Mouse (Mus musculus): ENCODE results near the gene Shpk. TPM values are rescaled to one million over a fixed set of nuclear protein-coding genes. Genes with fewer than 3 reads are reported as not detected.

Shpk gene
- total and polyA plus RNA-seq, 2 experiments, result 38.6 to 43.5 TPM

DNA sequence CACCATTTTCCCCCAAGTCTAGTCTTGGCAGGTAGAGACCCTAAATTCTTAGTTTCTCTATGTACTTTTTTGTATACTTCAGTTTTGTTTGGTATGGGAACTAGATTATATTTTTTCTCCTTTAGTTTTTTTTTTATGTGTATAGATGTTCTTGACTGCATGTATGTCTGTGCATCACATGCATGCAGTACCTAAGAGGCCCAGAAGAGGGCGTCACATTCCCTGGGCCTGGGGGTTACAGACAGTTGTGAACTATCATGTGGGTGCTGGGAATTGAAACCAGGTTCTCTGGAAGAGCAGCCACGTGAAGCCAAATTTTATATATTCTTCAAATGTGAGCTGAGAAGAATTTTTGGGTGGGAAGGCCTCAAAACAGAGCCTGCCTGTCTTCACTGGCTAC, 20.4 kb downstream of the Shpk start:
- no peak for DNase-seq (ENCODE audit: extremely low read depth, low read depth, low spot score)
- WGBS, result 67% methylated on average over 2 of the region's 2 CpGs
- TF ChIP-seq POLR2A (IDR thresholded peaks at IDR 0.05; ENCODE audit: extremely low read depth, insufficient read depth, low read length) (no peak), CTCF (IDR thresholded peaks at IDR 0.05; ENCODE audit: low read depth, low read length) (peak; percentile 32; the same call in 1 of the 2 replicates)

GRCm38 (mm10) chr11:73220651-73221050, 21.4 kb downstream of the Shpk start:
- H3K27me3 ChIP-seq (ENCODE audit: control insufficient read depth, insufficient read depth, low read length), result no peaks in the 10 kb centered on the region
- WGBS, result 91% methylated on average over 1 of the region's 1 CpGs
- H3K79me2 ChIP-seq (ENCODE audit: control insufficient read depth, insufficient read depth, low read length), result no peaks in the 10 kb centered on the region
- no peak for DNase-seq (ENCODE audit: extremely low read depth, low read depth, low spot score)
- H3K36me3 ChIP-seq (ENCODE audit: control insufficient read depth, insufficient read depth, low read length), result peaks cover 56% of the 10 kb centered on the region
- H3K27ac ChIP-seq (replicated peaks; ENCODE audit: insufficient read depth, low read depth, low read length), result no peak overlapping the region
- H3K4me3 ChIP-seq (ENCODE audit: insufficient read depth, low read depth, low read length), result no peak overlapping the region
- TF ChIP-seq POLR2A (IDR thresholded peaks at IDR 0.05; ENCODE audit: extremely low read depth, insufficient read depth, low read length) (no peak), CTCF (IDR thresholded peaks at IDR 0.05; ENCODE audit: low read depth, low read length) (no peak)
- peaks cover 3% of the 10 kb centered on the region; the same call in 1 of the 2 replicates for H3K4me1 ChIP-seq (ENCODE audit: control insufficient read depth, insufficient read depth, low read length)
- H3K9ac ChIP-seq (ENCODE audit: low read depth, low read length), result no peak overlapping the region

More for the DNA sequence above, 20.4 kb downstream of the Shpk start:
- H3K9ac ChIP-seq (ENCODE audit: low read depth, low read length), result no peak overlapping the region
- no peak overlapping the region for H3K4me3 ChIP-seq (ENCODE audit: insufficient read depth, low read depth, low read length)
- no peaks in the 10 kb centered on the region for H3K79me2 ChIP-seq (ENCODE audit: control insufficient read depth, insufficient read depth, low read length)
- no peaks in the 10 kb centered on the region for H3K27me3 ChIP-seq (ENCODE audit: control insufficient read depth, insufficient read depth, low read length)
- peaks cover 59% of the 10 kb centered on the region for H3K36me3 ChIP-seq (ENCODE audit: control insufficient read depth, insufficient read depth, low read length)
- H3K4me1 ChIP-seq (ENCODE audit: control insufficient read depth, insufficient read depth, low read length), result peaks cover 3% of the 10 kb centered on the region; the same call in 1 of the 2 replicates
- H3K27ac ChIP-seq (replicated peaks; ENCODE audit: insufficient read depth, low read depth, low read length), result no peak overlapping the region

DNA sequence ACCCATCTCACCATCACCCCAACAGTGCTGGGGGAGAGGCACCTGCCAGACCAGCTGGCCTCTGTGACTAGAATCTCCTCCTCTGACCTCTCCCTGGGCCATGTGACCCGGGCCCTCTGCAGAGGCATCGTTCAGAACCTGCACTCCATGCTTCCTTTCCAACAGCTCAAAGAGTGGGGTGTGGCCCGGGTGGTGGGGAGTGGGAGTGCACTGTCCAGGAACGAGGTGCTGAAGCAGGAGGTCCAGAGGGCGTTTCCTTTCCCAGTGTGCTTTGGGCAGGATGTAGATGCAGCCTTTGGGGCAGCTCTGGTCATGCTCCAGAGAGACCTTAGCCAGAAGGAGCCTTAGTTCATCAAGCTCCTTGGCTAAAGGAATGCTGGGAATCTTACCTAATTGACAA, 23.6 kb downstream of the Shpk start:
- no peak overlapping the region for H3K4me3 ChIP-seq (ENCODE audit: insufficient read depth, low read depth, low read length)
- H3K4me1 ChIP-seq (ENCODE audit: control insufficient read depth, insufficient read depth, low read length), result peaks cover 3% of the 10 kb centered on the region; the same call in 1 of the 2 replicates
- 65% methylated on average over 5 of the region's 5 CpGs for WGBS
- H3K79me2 ChIP-seq (ENCODE audit: control insufficient read depth, insufficient read depth, low read length), result no peaks in the 10 kb centered on the region
- no peaks in the 10 kb centered on the region for H3K27me3 ChIP-seq (ENCODE audit: control insufficient read depth, insufficient read depth, low read length)
- TF ChIP-seq POLR2A (IDR thresholded peaks at IDR 0.05; ENCODE audit: extremely low read depth, insufficient read depth, low read length) (no peak), CTCF (IDR thresholded peaks at IDR 0.05; ENCODE audit: low read depth, low read length) (no peak)
- H3K9ac ChIP-seq (ENCODE audit: low read depth, low read length), result no peak overlapping the region
- H3K36me3 ChIP-seq (ENCODE audit: control insufficient read depth, insufficient read depth, low read length), result peaks cover 40% of the 10 kb centered on the region
- no peak overlapping the region for H3K27ac ChIP-seq (replicated peaks; ENCODE audit: insufficient read depth, low read depth, low read length)
- DNase-seq (ENCODE audit: extremely low read depth, low read depth, low spot score), result no peak

DNA sequence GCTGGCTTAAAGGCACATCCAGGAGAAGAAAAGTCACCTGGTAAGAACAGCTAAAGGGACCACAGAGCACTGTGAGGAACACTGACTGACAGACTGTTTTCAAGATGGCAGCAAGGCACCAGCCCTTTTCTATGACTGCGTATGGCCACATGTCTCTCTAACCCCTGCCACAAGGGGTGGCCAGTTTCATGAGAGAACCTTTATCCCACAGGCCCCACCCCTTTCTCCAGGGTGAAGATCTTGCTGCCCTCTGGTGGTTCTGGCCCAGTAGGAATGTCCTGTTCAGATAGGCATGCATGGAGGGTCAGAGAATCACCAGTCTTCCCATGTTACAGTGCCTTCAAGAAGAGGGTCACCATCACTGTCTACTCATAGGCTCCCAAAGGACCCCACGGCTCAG, 24.7 kb downstream of the Shpk start:
- 60% methylated on average over 2 of the region's 2 CpGs for WGBS
- peak; percentile 47 for DNase-seq (ENCODE audit: extremely low read depth, low read depth, low spot score)
- H3K9ac ChIP-seq (ENCODE audit: low read depth, low read length), result no peak overlapping the region
- TF ChIP-seq POLR2A (IDR thresholded peaks at IDR 0.05; ENCODE audit: extremely low read depth, insufficient read depth, low read length), result no peak
- peak; percentile 52 for TF ChIP-seq CTCF (IDR thresholded peaks at IDR 0.05; ENCODE audit: low read depth, low read length)
- H3K36me3 ChIP-seq (ENCODE audit: control insufficient read depth, insufficient read depth, low read length), result peaks cover 29% of the 10 kb centered on the region
- H3K4me3 ChIP-seq (ENCODE audit: insufficient read depth, low read depth, low read length), result no peak overlapping the region
- H3K27ac ChIP-seq (replicated peaks; ENCODE audit: insufficient read depth, low read depth, low read length), result no peak overlapping the region
- no peaks in the 10 kb centered on the region for H3K79me2 ChIP-seq (ENCODE audit: control insufficient read depth, insufficient read depth, low read length)
- H3K4me1 ChIP-seq (ENCODE audit: control insufficient read depth, insufficient read depth, low read length), result peaks cover 3% of the 10 kb centered on the region; the same call in 1 of the 2 replicates
- H3K27me3 ChIP-seq (ENCODE audit: control insufficient read depth, insufficient read depth, low read length), result no peaks in the 10 kb centered on the region

DNA sequence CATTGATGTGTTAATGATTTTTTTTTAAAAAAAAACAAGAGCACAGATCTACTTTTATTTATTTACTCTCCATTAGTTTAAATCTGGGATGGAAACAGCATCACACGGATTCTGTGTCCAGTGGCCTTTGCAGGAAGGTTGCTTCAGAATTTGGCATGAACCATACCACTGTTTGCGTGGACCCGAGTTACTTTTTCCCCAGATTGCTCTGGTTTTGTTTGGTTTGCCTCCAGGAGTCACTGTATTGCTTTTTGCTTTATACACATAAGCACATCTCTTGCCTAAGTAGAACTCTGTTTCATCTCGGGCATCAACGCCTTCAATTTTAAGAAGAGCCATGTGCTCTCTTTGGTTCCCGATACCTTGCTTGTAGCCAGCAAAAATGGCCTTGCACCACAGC, 26.6 kb downstream of the Shpk start:
- Histone ChIP-seq H3K4me3 (ENCODE audit: insufficient read depth, low read depth, low read length) (no peak overlapping the region), H3K79me2 (ENCODE audit: control insufficient read depth, insufficient read depth, low read length) (no peaks in the 10 kb centered on the region), H3K36me3 (ENCODE audit: control insufficient read depth, insufficient read depth, low read length) (peaks cover 17% of the 10 kb centered on the region), H3K27ac (replicated peaks; ENCODE audit: insufficient read depth, low read depth, low read length) (no peak overlapping the region), H3K27me3 (ENCODE audit: control insufficient read depth, insufficient read depth, low read length) (no peaks in the 10 kb centered on the region), H3K4me1 (ENCODE audit: control insufficient read depth, insufficient read depth, low read length) (peaks cover 6% of the 10 kb centered on the region; the same call in 1 of the 2 replicates), H3K9ac (ENCODE audit: low read depth, low read length) (no peak overlapping the region)
- WGBS, result 38% methylated on average over 6 of the region's 6 CpGs
- peak; percentile 83 for DNase-seq (ENCODE audit: extremely low read depth, low read depth, low spot score)
- no peak for TF ChIP-seq CTCF (IDR thresholded peaks at IDR 0.05; ENCODE audit: low read depth, low read length)
- TF ChIP-seq POLR2A (IDR thresholded peaks at IDR 0.05; ENCODE audit: extremely low read depth, insufficient read depth, low read length), result no peak

- no peaks in the 10 kb centered on the region for H3K27me3 ChIP-seq (ENCODE audit: control insufficient read depth, insufficient read depth, low read length)
- H3K36me3 ChIP-seq (ENCODE audit: control insufficient read depth, insufficient read depth, low read length), result no peaks in the 10 kb centered on the region
- H3K4me3 ChIP-seq (ENCODE audit: insufficient read depth, low read depth, low read length), result no peak overlapping the region
- TF ChIP-seq CTCF (IDR thresholded peaks at IDR 0.05; ENCODE audit: low read depth, low read length) (no peak), POLR2A (IDR thresholded peaks at IDR 0.05; ENCODE audit: extremely low read depth, insufficient read depth, low read length) (no peak)
- DNase-seq (ENCODE audit: extremely low read depth, low read depth, low spot score), result peak; percentile 92
- no peaks in the 10 kb centered on the region for H3K79me2 ChIP-seq (ENCODE audit: control insufficient read depth, insufficient read depth, low read length)
- peaks cover 6% of the 10 kb centered on the region; the same call in 1 of the 2 replicates for H3K4me1 ChIP-seq (ENCODE audit: control insufficient read depth, insufficient read depth, low read length)
- 21% methylated on average over 5 of the region's 5 CpGs for WGBS
- no peak overlapping the region for H3K27ac ChIP-seq (replicated peaks; ENCODE audit: insufficient read depth, low read depth, low read length)
- H3K9ac ChIP-seq (ENCODE audit: low read depth, low read length), result no peak overlapping the region
Observed at GRCm38 (mm10) chr11:73228881-73229280, 29.6 kb downstream of the Shpk start.

Measured in liver, adult 2 months (tissue).